Mouse (Mus musculus) kidney, postnatal 10 days (tissue): Measurements from ENCODE around the gene Pcbp2.

ENCODE experiments used
- DNase-seq: peaks from one replicate; pipeline ENCODE4 v3.0.0; 2021; ENCODE audit warnings: mixed read lengths

The Pcbp2 gene

DNA sequence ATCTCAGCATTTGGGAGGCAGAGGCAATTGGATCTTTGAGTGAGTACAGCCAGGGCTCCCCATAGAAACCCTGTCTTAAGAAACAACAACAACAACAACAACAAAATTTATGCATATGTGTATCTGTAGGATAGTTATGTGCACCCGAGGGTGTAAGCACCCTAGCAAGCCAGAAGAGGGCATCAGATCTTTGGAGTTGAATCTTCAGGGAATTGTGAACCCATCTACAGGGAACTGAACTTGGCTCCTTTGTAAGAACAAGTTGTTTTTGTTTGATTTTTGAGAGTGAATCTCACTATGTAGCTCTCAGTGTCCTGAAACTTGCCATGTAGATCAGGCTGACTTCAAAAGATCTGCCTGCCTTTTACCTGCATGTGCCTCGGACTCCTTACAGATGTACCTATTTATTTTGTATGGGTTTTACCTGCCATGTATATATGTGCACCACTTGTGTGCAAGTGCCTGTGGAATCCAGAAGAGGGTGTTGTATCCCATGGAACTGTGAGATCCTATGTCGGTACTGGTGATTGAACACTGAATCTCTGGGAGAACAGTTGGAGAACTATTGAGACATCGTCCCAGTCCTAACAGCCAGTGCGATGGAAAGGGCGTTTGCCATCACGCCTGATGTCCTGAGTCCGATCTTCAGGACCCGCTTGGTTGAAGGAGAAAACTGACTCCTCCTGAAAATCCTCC lies 1.5 kb upstream of the Pcbp2 start:
- DNase-seq: no peak

DNA sequence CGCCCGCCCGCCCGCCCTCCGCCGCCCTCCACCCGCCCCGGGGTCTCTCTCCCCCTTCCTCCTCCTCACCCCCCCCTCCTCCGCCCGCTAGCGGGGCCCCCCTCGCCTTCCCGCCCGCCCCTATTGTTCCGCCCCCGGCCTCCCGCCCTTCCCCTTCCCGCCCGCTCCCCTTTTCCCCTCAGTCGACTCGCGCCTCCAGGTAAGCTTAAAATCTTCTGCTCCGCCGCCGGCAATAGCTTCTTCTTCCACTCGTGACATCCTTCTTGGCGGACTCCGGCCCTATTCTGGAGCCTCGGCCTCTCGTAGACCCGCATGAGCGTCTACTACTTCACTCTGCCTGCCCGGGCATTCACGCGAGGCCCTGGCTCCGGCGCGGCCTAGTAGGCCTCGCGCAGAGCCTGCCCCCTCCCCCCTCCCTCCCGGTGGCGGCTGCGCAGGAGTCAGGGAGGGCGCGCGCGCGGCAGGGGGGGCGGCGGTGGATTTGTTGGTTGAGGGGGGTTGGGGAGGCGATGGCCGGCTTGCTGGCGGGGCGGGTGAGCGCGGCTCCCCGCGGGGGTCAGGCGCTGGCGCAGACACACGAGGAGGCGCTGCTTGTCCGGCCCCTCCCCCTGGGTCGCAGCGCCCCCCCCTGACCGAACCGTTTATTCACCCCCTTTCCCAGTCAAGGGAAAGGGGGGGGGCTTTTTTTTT lies 411 bp downstream of the Pcbp2 start:
- peak; percentile 94 for DNase-seq

DNA sequence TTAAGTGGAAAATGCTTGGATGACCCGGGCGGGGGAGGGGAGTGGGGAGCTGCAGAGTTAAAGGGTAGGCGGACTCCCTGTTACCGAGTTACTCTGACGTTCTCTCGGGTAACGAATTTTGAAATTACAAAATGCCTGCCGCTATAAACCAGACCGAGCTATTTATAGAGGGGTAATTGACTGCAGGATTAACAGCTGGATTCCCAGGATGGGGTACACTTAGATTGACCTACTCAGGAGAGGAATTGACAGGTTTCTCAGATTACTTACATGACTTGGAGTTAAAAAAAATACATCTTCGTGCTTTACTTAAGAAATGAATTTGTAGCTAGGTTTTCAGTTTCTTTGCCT lies 931 bp downstream of the Pcbp2 start:
- DNase-seq: no peak

DNA sequence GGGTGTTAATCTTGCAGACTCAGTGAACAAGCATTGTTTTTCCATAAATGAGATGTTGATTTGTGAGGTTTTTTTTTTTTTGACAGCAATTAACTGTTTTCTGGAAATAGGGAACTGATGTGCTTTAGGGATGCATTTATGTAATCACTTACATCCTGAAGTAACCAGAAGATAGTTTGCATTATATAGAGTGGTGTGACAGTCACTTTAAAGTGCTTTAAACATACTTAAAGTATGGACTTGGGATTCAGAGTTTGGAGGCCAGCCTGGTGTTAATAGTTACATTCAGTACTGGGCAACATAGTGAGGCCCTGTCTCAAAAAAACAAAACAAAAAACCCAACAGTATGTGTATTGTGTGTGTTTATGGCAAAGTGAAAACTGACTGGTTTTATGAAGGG lies 1.4 kb downstream of the Pcbp2 start:
- DNase-seq: no peak

DNA sequence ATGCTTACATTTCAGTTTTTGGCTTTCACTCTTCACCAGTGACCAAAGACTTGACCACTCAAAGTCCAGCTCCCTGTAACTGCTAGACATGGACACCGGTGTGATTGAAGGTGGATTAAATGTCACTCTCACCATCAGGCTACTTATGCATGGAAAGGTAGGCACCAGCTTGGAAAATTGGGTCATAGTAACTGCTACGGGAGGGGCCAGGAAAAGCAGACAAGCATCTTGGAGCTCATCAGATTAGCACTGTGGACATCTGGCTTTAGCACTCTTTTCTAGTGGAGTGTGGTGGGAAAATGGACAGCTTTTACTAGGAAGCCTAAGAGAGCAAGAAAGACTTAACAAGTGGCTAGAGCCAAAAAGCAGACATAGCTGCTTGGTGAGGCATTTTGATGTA lies 2.9 kb downstream of the Pcbp2 start:
- no peak for DNase-seq

DNA sequence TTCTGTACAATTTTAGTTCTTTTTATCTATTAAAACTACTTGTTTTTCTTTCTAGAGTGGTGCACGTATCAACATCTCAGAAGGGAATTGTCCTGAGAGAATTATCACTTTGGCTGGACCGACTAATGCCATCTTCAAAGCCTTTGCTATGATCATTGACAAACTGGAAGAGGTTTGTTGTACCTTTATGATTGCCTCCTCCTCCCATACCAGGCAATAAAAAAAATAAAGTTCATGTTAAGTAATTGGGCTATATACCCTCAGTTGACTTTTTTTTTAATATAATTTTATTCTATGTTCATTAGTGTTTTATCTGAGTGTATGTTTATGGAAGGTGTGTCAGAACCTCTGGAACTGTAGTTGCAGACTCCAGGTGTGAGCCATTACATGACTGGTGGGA lies 4.2 kb downstream of the Pcbp2 start:
- DNase-seq: no peak

GRCm38 (mm10) chr15:102483136-102483535 lies 12.8 kb downstream of the Pcbp2 start:
- no peak for DNase-seq

DNA sequence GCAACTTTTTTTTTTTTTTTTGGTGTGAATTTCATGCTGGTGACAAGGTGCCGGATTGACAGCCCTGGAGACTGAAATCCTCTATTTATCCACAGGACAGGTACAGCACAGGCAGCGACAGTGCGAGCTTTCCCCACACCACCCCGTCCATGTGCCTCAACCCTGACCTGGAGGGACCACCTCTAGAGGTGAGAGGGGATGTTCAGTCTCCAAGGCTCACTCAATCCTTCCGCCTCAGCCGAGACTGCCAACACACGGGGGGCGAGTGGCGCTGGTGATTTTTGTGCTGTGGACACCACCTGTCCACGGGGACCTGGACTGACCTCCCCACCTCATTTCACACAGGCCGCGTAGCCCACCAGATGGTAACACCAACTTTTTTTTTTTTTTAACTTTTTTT lies 15.5 kb downstream of the Pcbp2 start:
- DNase-seq: no peak

DNA sequence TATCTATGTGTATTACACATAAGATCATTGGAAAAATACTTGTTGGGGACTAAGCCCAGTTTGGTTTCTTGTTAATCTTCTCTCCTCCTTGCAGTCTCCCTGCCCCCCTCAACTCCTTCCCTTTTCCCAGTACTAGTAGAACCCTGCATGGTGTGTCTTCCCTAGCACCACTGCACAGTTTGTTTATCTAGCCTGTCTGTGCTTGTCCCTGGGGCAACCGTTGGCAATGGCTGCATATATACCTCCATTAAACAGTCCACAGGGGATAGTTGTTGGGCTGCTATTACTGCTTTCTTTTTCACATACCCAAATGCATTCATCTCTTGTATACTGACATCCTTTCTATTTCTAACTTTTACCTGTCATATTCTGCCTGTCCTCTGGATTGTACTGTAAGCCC lies 17.3 kb downstream of the Pcbp2 start:
- no peak for DNase-seq

GRCm38 (mm10) chr15:102498322-102498721 lies 28.0 kb downstream of the Pcbp2 start:
- DNase-seq: no peak

DNA sequence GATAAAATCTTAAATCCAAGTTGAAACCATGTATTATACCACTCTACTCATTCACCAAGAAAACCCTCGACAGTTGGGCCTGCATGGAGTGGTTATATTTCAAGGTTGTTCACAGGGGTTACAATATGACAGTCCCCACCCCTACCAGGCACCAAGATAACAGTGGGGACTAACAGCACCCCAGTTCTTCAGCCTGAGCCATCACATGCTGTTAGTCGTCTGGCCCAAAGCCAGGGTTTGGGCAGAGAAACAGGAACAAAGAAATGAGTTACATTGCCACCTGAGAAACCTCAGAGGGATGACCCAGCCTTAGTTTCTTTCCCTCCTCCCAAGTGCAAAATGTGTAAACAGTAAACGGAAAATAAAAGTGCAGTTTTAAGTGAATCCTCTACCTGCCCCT lies 29.0 kb downstream of the Pcbp2 start:
- DNase-seq: no peak

GRCm38 (mm10) chr15:102499851-102500250 lies 29.5 kb downstream of the Pcbp2 start:
- no peak for DNase-seq

- no peak for DNase-seq
These were observed 30.1 kb downstream of the Pcbp2 start for GRCm38 (mm10) chr15:102500479-102500878.

DNA sequence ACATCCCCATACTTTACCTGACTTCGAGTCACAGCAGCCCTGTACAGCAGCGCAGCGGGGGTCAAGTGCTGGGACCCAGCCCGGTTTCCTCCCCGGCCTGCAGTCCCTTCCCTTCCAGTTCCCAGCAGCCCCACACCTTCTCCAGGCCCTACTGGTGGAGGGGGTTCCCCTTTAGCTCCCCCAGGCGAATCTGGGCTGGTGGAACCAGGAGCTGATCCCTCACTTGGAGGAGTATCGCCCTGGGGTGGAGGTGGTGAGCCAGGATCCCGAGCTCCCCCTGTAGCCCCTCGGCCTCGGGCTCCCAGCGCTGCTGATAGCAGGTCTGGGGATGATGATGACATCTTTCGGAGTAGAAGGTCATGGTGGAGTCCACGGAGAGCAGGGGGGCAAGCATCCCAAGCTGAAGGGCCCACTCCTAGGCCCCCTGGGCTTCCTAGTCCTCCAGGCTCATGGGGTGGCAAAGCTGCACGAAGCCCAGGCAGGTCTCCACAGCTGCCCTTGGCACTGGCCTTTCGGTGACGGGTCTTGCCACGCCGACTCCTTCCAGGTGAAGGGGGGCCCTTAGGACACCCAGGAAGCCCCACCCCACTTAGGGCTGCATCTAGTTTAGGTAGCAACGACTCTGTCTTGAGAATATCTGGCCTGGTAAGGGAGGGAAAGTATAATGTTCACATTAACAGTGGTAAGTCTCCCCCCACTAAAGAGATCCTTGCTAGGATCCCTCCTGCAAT lies 30.9 kb downstream of the Pcbp2 start:
- DNase-seq: no peak

DNA sequence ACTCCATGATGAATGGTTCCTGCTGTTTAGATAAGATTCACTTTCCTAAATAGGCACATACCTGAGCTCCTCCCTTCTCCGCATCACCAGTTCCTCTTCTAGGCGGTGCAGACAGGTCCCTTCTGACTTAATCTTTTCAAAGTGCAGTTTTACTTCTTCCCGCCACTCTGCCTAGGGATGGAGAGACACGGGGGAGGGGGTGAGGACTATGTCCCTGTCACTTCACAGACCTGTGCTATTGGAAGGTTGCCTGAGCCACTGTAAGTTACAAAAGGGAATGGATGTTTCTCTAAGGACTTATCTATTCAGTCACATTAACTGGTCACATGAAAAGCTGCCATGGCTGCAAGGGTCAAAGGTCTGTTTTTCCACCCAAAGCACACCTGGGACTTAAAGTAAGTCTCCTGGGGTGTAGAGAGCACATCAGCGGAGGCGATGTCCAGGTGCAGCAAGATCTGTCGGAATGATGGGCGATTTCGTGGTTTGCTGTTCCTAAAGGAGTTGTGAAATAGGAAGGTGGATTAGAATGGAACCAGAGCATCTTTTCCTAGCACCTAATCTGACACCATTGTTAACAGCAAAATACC lies 32.0 kb downstream of the Pcbp2 start:
- no peak for DNase-seq

GRCm38 (mm10) chr15:102503447-102503846 lies 33.1 kb downstream of the Pcbp2 start, which contains the start of gene Gm10337:
Gene Gm10337 (plus strand): TSS chr15:102503722.
- peak; percentile 5 for DNase-seq

GRCm38 (mm10) chr15:102503924-102504782 lies 33.8 kb downstream of the Pcbp2 start:
- DNase-seq: peak; percentile 16

DNA sequence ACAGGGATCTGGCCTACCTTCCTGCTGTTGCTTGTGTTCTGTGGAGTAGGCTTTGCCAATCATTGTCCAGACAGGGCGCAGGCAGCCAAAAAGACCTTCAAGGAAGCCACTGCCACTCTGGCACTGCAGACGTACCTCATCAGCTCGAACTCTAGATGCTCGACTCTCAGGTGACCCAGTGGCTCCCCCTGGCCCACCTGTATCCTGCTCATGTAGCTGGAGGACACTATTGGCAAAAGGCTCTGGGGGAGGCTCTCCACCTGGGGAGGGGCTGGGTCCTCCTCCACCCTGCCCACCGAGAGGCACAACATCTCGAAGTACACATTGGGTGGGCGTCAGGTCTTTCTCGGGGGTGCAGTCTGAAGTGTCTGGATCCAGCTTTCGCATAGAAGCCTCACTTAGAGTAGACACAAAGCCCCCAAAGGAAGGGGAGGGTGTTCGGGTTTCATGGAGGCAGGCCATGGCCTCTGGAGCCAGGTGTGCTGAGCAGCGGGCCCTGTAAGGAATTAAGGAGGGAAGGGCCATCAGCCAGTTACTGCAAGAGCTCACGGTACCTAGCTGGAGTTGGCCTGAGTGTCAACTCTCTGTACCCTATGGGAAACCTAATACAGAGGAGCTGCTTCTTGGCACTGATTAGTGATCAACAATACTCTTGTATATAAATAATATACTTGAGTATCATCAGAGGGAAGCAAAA lies 34.9 kb downstream of the Pcbp2 start:
- DNase-seq: no peak

- peak; percentile 8 for DNase-seq
These were observed 35.6 kb downstream of the Pcbp2 start for GRCm38 (mm10) chr15:102505770-102506463.

GRCm38 (mm10) chr15:102506464-102506830 lies 36.1 kb downstream of the Pcbp2 start:
- DNase-seq: peak; percentile 2

GRCm38 (mm10) chr15:102506864-102507263 lies 36.5 kb downstream of the Pcbp2 start:
- peak; percentile 3 for DNase-seq
